Mouse (Mus musculus) cerebellum, adult 2 months (tissue): ENCODE results near the gene Slc1a3. TPM values are rescaled to one million over a fixed set of nuclear protein-coding genes. Genes with fewer than 3 reads are reported as not detected.

Source experiments
- DNase-seq, 2 experiments: peaks; one replicate each; pipeline ENCODE4 v3.0.0; 2021
- H3K27ac ChIP-seq: fragments of 200-500 bp; 2 replicates; pipeline ENCODE4 v1.5.1; 2012; ENCODE audit warnings: low read length, control low read depth, inconsistent platforms; ENCODE audit not compliant: insufficient read depth
- H3K27me3 ChIP-seq: fragments of 200-500 bp; 2 replicates; pipeline ENCODE4 v1.6.1; 2012; ENCODE audit warnings: inconsistent platforms, mild to moderate bottlenecking, low read length, moderate library complexity; ENCODE audit not compliant: control insufficient read depth, insufficient read depth
- H3K4me1 ChIP-seq: fragments of 200-500 bp; 2 replicates; pipeline ENCODE4 v1.6.1; 2011; ENCODE audit warnings: low read length; ENCODE audit not compliant: control insufficient read depth, insufficient read depth
- H3K4me3 ChIP-seq: fragments of 200-500 bp; replicated peaks from 2 replicates; pipeline ENCODE3; 2011; ENCODE audit warnings: mild to moderate bottlenecking, low read depth, low read length, control low read depth; ENCODE audit not compliant: insufficient read depth
- CTCF ChIP-seq: fragments of 200-500 bp; IDR thresholded peaks from 2 replicates; pipeline ENCODE4 v1.5.1; 2011; ENCODE audit warnings: low read depth, mild to moderate bottlenecking, control low read depth, low read length, moderate library complexity, borderline replicate concordance; ENCODE audit not compliant: insufficient read depth
- POLR2A ChIP-seq: fragments of 200-500 bp; IDR thresholded peaks from 2 replicates; pipeline ENCODE4 v1.6.1; 2011; ENCODE audit warnings: low read length, control low read depth, borderline replicate concordance; ENCODE audit not compliant: insufficient read depth
- WGBS: fragments of 180-500 bp; shearing (Covaris S2); methylation state at CpG from one replicate; pipeline ENCODE4 v1.1.7; 2018; 5-methylcytosine and 5-hydroxymethylcytosine counted together
- polyA plus RNA-seq: library from polyadenylated mRNA; depleted of rRNA; stranded (reverse); fragments of >200 nt; gene quantifications from 2 replicates; pipeline ENCODE4 v1.2.3, GENCODE M21; 2012

The Slc1a3 gene
- polyA plus RNA-seq, 1 experiment, result 373 TPM

- DNase-seq, result peak; percentile 20 to 38
- no peak overlapping the region for H3K27ac ChIP-seq
- H3K4me1 ChIP-seq, result peaks cover 2% of the 10 kb centered on the region; the same call in 1 of the 2 replicates
- TF ChIP-seq POLR2A (no peak), CTCF (no peak)
- WGBS, result 13% methylated on average over 17 of the region's 17 CpGs
- no peaks in the 10 kb centered on the region; the same call in 1 of the 2 replicates for H3K27me3 ChIP-seq
- peak overlapping the region; percentile 0 for H3K4me3 ChIP-seq
These were observed 47.0 kb downstream of the Slc1a3 start for GRCm38 (mm10) chr15:8663348-8664099.

GRCm38 (mm10) chr15:8661856-8662255 lies 48.7 kb downstream of the Slc1a3 start:
- TF ChIP-seq CTCF (no peak), POLR2A (no peak)
- 87% methylated on average over 6 of the region's 6 CpGs for WGBS
- H3K4me1 ChIP-seq, result peaks cover 2% of the 10 kb centered on the region; the same call in 1 of the 2 replicates
- no peak overlapping the region for H3K4me3 ChIP-seq
- no peak overlapping the region for H3K27ac ChIP-seq
- H3K27me3 ChIP-seq, result no peaks in the 10 kb centered on the region; the same call in 1 of the 2 replicates
- DNase-seq, result no peak

- Histone ChIP-seq H3K4me1 (peaks cover 2% of the 10 kb centered on the region; the same call in 1 of the 2 replicates), H3K27me3 (no peaks in the 10 kb centered on the region; the same call in 1 of the 2 replicates), H3K27ac (no peak overlapping the region; the same call in 1 of the 2 replicates), H3K4me3 (no peak overlapping the region)
- DNase-seq, result no peak
- WGBS, result 88% methylated on average over 4 of the region's 4 CpGs
- TF ChIP-seq CTCF (no peak), POLR2A (no peak)
These were observed 50.6 kb downstream of the Slc1a3 start for GRCm38 (mm10) chr15:8659977-8660376.

- 49% methylated on average over 8 of the region's 8 CpGs for WGBS
- peak in 1 of 2 experiments; percentile 29 for DNase-seq
- no peak for TF ChIP-seq CTCF
- no peak for TF ChIP-seq POLR2A
These were observed 51.0 kb downstream of the Slc1a3 start for GRCm38 (mm10) chr15:8659483-8659971.

DNA sequence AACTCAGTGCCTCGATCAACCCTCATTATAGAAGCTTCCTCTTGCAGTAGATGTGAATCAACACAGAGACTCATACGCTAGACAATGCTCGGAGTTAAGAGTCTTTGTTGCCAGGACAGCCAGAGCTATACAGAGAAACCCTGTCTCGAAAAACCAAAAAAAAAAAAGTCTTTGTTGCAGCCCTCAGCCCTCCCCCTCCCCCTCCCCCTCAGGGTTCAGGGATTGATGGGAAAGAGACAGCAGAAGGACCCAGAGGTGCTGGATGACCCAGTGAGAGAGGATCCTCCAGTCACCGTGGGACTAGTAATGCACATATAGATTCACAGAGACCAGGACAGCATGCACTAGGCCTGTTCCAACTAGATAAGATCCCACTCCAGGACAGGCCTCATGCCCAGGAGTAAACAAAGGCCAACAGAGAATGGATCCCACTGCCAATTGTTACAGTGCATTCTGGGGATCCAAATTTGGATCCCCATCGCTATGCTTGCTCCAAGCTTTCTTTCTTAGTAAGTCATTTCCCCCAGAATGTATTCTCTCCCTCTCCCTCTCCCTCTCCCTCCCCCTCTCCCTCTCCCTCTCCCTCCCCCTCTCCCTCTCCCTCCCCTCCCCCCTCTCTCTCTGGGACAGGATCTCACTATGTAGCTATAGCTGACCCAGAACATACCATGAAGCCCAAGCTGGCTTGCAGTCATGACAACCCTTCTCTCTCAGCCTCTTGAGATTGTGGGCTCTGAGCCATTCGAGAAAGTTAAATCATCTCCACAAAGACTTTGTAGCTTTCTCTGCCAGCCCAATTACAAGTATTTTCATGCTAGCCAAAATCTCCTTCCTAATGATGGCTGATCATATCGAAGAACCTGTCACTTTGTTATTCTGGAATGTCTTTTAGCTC lies 52.2 kb downstream of the Slc1a3 start:
- WGBS, result 52% methylated on average over 8 of the region's 8 CpGs
- Histone ChIP-seq H3K4me1 (peaks cover 2% of the 10 kb centered on the region; the same call in 1 of the 2 replicates), H3K4me3 (no peak overlapping the region), H3K27ac (no peak overlapping the region), H3K27me3 (no peaks in the 10 kb centered on the region; the same call in 1 of the 2 replicates)
- no peak for DNase-seq
- TF ChIP-seq CTCF (no peak), POLR2A (no peak)

More at GRCm38 (mm10) chr15:8659483-8659971, 51.0 kb downstream of the Slc1a3 start:
- 0 out of 2 replicates have a peak overlapping the region, but pooled peaks have one; percentile 17 for H3K27ac ChIP-seq
- no peaks in the 10 kb centered on the region; the same call in 1 of the 2 replicates for H3K27me3 ChIP-seq
- peaks cover 2% of the 10 kb centered on the region; the same call in 1 of the 2 replicates for H3K4me1 ChIP-seq
- H3K4me3 ChIP-seq, result no peak overlapping the region

- H3K27me3 ChIP-seq, result no peaks in the 10 kb centered on the region; the same call in 1 of the 2 replicates
- 49% methylated on average over 9 of the region's 9 CpGs for WGBS
- no peak for DNase-seq
- H3K4me3 ChIP-seq, result no peak overlapping the region
- no peak overlapping the region for H3K27ac ChIP-seq
- TF ChIP-seq POLR2A (no peak), CTCF (no peak)
- no peaks in the 10 kb centered on the region for H3K4me1 ChIP-seq
These were observed 55.3 kb downstream of the Slc1a3 start for GRCm38 (mm10) chr15:8655251-8655650.

- WGBS, result 15% methylated on average over 8 of the region's 8 CpGs
- H3K27ac ChIP-seq, result no peak overlapping the region
- no peaks in the 10 kb centered on the region for H3K4me1 ChIP-seq
- no peak for TF ChIP-seq POLR2A
- TF ChIP-seq CTCF, result no peak
- H3K27me3 ChIP-seq, result no peaks in the 10 kb centered on the region
- no peak overlapping the region for H3K4me3 ChIP-seq
- DNase-seq, result no peak
These were observed 57.9 kb downstream of the Slc1a3 start for GRCm38 (mm10) chr15:8652637-8653036.
